Mouse (Mus musculus): ENCODE results near the gene Polrmt. TPM values are rescaled to one million over a fixed set of nuclear protein-coding genes. Genes with fewer than 3 reads are reported as not detected.
"Not testable (repeated sequence)": the region's sequence is repeated elsewhere in the genome, so short reads cannot be mapped to it uniquely, and the experiment has no call there.

Polrmt gene
- polyA plus RNA-seq, 1 experiment from 2014 or later, result 30.9 TPM

- H3K36me3 ChIP-seq, result peaks cover 71% of the 10 kb centered on the region
- H3K4me2 ChIP-seq, result no peak overlapping the region
- 90% methylated on average over 11 of the region's 11 CpGs for WGBS
- peaks cover under 1% of the 10 kb centered on the region; the same call in 1 of the 2 replicates for H3K27me3 ChIP-seq (replicated peaks)
- no peak overlapping the region for H3K27ac ChIP-seq (replicated peaks)
- H3K4me1 ChIP-seq, result peaks cover 27% of the 10 kb centered on the region
- H3K9ac ChIP-seq, result no peak overlapping the region
- no peak overlapping the region for H3K4me3 ChIP-seq
- H3K9me3 ChIP-seq, result no peaks in the 10 kb centered on the region
- no peak for ATAC-seq (ENCODE audit: extremely low read depth, insufficient number of reproducible peaks, low FRiP score, low TSS enrichment)
These were observed 14.3 kb upstream of the Polrmt start for GRCm38 (mm10) chr10:79760603-79761143.

- not testable (repeated sequence) for H3K4me3 ChIP-seq; ATAC-seq (ENCODE audit: extremely low read depth, insufficient number of reproducible peaks, low FRiP score, low TSS enrichment); H3K27me3 ChIP-seq (replicated peaks); H3K27ac ChIP-seq (replicated peaks); H3K4me2 ChIP-seq; H3K9ac ChIP-seq; H3K9me3 ChIP-seq
- H3K4me1 ChIP-seq, result peaks cover 23% of the 10 kb centered on the region
- peaks cover 73% of the 10 kb centered on the region for H3K36me3 ChIP-seq
- 90% methylated on average over 1 of the region's 1 CpGs for WGBS
These were observed 13.3 kb upstream of the Polrmt start for GRCm38 (mm10) chr10:79759675-79760074.

- Histone ChIP-seq H3K27ac (replicated peaks) (no peak overlapping the region), H3K4me3 (no peak overlapping the region), H3K9me3 (no peaks in the 10 kb centered on the region), H3K27me3 (replicated peaks) (peaks cover 4% of the 10 kb centered on the region), H3K4me2 (no peak overlapping the region), H3K9ac (no peak overlapping the region), H3K36me3 (peaks cover 59% of the 10 kb centered on the region), H3K4me1 (peaks cover 7% of the 10 kb centered on the region)
- 88% methylated on average over 24 of the region's 24 CpGs for WGBS
- ATAC-seq (ENCODE audit: extremely low read depth, insufficient number of reproducible peaks, low FRiP score, low TSS enrichment), result no peak
These were observed 10.3 kb upstream of the Polrmt start for GRCm38 (mm10) chr10:79756660-79757059.

- Histone ChIP-seq H3K27ac (replicated peaks) (no peak overlapping the region), H3K4me1 (peaks cover 7% of the 10 kb centered on the region), H3K4me3 (no peak overlapping the region), H3K36me3 (peaks cover 51% of the 10 kb centered on the region), H3K4me2 (no peak overlapping the region), H3K9me3 (no peaks in the 10 kb centered on the region), H3K27me3 (replicated peaks) (peaks cover 4% of the 10 kb centered on the region), H3K9ac (no peak overlapping the region)
- WGBS, result 77% methylated on average over 3 of the region's 3 CpGs
- no peak for ATAC-seq (ENCODE audit: extremely low read depth, insufficient number of reproducible peaks, low FRiP score, low TSS enrichment)
These were observed 9.5 kb upstream of the Polrmt start for GRCm38 (mm10) chr10:79755854-79756253.

- Histone ChIP-seq H3K27me3 (replicated peaks) (peaks cover 4% of the 10 kb centered on the region), H3K4me3 (peak within 1 kb of the TSS; percentile 45), H3K9ac (peak within 1 kb of the TSS; percentile 73), H3K4me2 (peak within 1 kb of the TSS; percentile 74), H3K36me3 (peaks cover 43% of the 10 kb centered on the region), H3K4me1 (peaks cover 7% of the 10 kb centered on the region), H3K27ac (replicated peaks) (no peak within 1 kb of the TSS), H3K9me3 (no peaks in the 10 kb centered on the region)
- peak; percentile 52 for ATAC-seq (ENCODE audit: extremely low read depth, insufficient number of reproducible peaks, low FRiP score, low TSS enrichment)
- 4% methylated on average over 36 of the region's 36 CpGs for WGBS
These were observed 8.6 kb upstream of the Polrmt start, which contains the start of gene Fgf22 for GRCm38 (mm10) chr10:79754856-79755516. Gene Fgf22, plus strand, starts transcription at chr10:79755076.

- Histone ChIP-seq H3K9ac (no peak overlapping the region), H3K4me1 (peaks cover 13% of the 10 kb centered on the region), H3K4me2 (no peak overlapping the region), H3K27me3 (replicated peaks) (no peaks in the 10 kb centered on the region; the same call in 1 of the 2 replicates), H3K4me3 (no peak overlapping the region), H3K27ac (replicated peaks) (no peak overlapping the region), H3K9me3 (no peaks in the 10 kb centered on the region), H3K36me3 (peaks cover 12% of the 10 kb centered on the region)
- no peak for ATAC-seq (ENCODE audit: extremely low read depth, insufficient number of reproducible peaks, low FRiP score, low TSS enrichment)
- 71% methylated on average over 6 of the region's 6 CpGs for WGBS
These were observed 2.1 kb upstream of the Polrmt start for GRCm38 (mm10) chr10:79748496-79748895.

- WGBS, result 25% methylated on average over 6 of the region's 6 CpGs
- peaks cover 29% of the 10 kb centered on the region for H3K36me3 ChIP-seq
- no peaks in the 10 kb centered on the region for H3K9me3 ChIP-seq
- ATAC-seq (ENCODE audit: extremely low read depth, insufficient number of reproducible peaks, low FRiP score, low TSS enrichment), result no peak
- H3K27me3 ChIP-seq (replicated peaks), result no peaks in the 10 kb centered on the region; the same call in 1 of the 2 replicates
- peak overlapping the region; percentile 67 for H3K4me2 ChIP-seq
- H3K9ac ChIP-seq, result peak overlapping the region; percentile 69
- peak overlapping the region; percentile 38 for H3K4me3 ChIP-seq
- 0 out of 2 replicates have a peak overlapping the region, but pooled peaks have one; percentile 5 for H3K27ac ChIP-seq (replicated peaks)
- peaks cover 13% of the 10 kb centered on the region for H3K4me1 ChIP-seq
These were observed 382 bp upstream of the Polrmt start for GRCm38 (mm10) chr10:79746774-79747151.

- Histone ChIP-seq H3K4me2 (peak overlapping the region; percentile 67), H3K4me1 (peaks cover 13% of the 10 kb centered on the region), H3K9me3 (peaks cover 11% of the 10 kb centered on the region), H3K36me3 (peaks cover 43% of the 10 kb centered on the region), H3K27me3 (replicated peaks) (no peaks in the 10 kb centered on the region), H3K9ac (peak overlapping the region; percentile 75; the same call in 1 of the 2 replicates), H3K4me3 (peak overlapping the region; percentile 57), H3K27ac (replicated peaks) (no peak overlapping the region)
- ATAC-seq (ENCODE audit: extremely low read depth, insufficient number of reproducible peaks, low FRiP score, low TSS enrichment), result no peak
- WGBS, result 85% methylated on average over 3 of the region's 3 CpGs
These were observed 970 bp downstream of the Polrmt start for GRCm38 (mm10) chr10:79745411-79745810.

GRCm38 (mm10) chr10:79743650-79744365, 2.6 kb downstream of the Polrmt start:
- Histone ChIP-seq H3K27me3 (replicated peaks) (no peaks in the 10 kb centered on the region), H3K4me1 (peaks cover 13% of the 10 kb centered on the region), H3K4me2 (no peak overlapping the region), H3K9me3 (peaks cover 27% of the 10 kb centered on the region), H3K9ac (no peak overlapping the region), H3K4me3 (no peak overlapping the region), H3K27ac (replicated peaks) (no peak overlapping the region), H3K36me3 (peaks cover 59% of the 10 kb centered on the region)
- ATAC-seq (ENCODE audit: extremely low read depth, insufficient number of reproducible peaks, low FRiP score, low TSS enrichment), result no peak
- WGBS, result 91% methylated on average over 15 of the region's 15 CpGs

GRCm38 (mm10) chr10:79743161-79743560, 3.2 kb downstream of the Polrmt start:
- H3K27me3 ChIP-seq (replicated peaks), result no peaks in the 10 kb centered on the region
- no peak overlapping the region for H3K27ac ChIP-seq (replicated peaks)
- no peak overlapping the region for H3K9ac ChIP-seq
- ATAC-seq (ENCODE audit: extremely low read depth, insufficient number of reproducible peaks, low FRiP score, low TSS enrichment), result no peak
- H3K4me3 ChIP-seq, result no peak overlapping the region
- 86% methylated on average over 11 of the region's 11 CpGs for WGBS
- H3K4me1 ChIP-seq, result peaks cover 13% of the 10 kb centered on the region
- peaks cover 33% of the 10 kb centered on the region for H3K9me3 ChIP-seq
- peaks cover 65% of the 10 kb centered on the region for H3K36me3 ChIP-seq
- no peak overlapping the region for H3K4me2 ChIP-seq

- WGBS, result 71% methylated on average over 11 of the region's 11 CpGs
- H3K27ac ChIP-seq (replicated peaks), result no peak overlapping the region
- peaks cover 6% of the 10 kb centered on the region for H3K4me1 ChIP-seq
- H3K4me3 ChIP-seq, result no peak overlapping the region
- no peak overlapping the region for H3K9ac ChIP-seq
- peaks cover 14% of the 10 kb centered on the region for H3K27me3 ChIP-seq (replicated peaks)
- H3K9me3 ChIP-seq, result peaks cover 56% of the 10 kb centered on the region
- H3K4me2 ChIP-seq, result no peak overlapping the region
- no peak for ATAC-seq (ENCODE audit: extremely low read depth, insufficient number of reproducible peaks, low FRiP score, low TSS enrichment)
- H3K36me3 ChIP-seq, result peaks cover 88% of the 10 kb centered on the region
These were observed 5.5 kb downstream of the Polrmt start for GRCm38 (mm10) chr10:79740863-79741262.

Measured in heart, embryonic 13.5 days (tissue).